Mouse (Mus musculus): Measurements from ENCODE around the gene Nomo1. TPM values are rescaled to one million over a fixed set of nuclear protein-coding genes. Genes with fewer than 3 reads are reported as not detected.

The Nomo1 gene
- polyA plus RNA-seq, 1 experiment from 2014 or later, result 22.3 TPM

DNA sequence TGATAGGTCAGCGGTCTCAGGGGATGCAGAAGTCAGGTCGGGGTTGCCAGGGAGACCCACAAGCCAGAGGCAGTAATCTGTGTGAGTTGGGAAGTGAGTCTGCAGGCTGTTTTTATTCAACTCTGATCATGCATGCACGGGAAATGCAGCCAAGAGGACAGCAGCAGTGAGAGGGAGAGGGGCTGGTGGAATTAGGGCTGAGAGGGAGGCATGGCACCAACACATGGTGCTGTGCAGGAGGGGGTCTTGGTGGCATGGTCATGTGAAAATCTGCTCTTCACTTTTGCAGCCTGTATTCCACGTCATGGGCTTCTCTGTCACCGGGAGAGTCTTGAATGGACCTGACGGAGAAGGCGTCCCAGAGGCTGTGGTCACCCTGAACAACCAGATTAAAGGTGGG, 16.5 kb downstream of the Nomo1 start:
- H3K36me3 ChIP-seq (ENCODE audit: control insufficient read depth, insufficient read depth, low read length), result peaks cover 52% of the 10 kb centered on the region
- no peaks in the 10 kb centered on the region for H3K9me3 ChIP-seq (ENCODE audit: control insufficient read depth, low read depth, low read length)

GRCm38 (mm10) chr7:46052161-46052821, 18.8 kb downstream of the Nomo1 start:
- Histone ChIP-seq H3K4me2 (replicated peaks; ENCODE audit: low read depth, low read length) (no peak overlapping the region), H3K36me3 (ENCODE audit: control insufficient read depth, insufficient read depth, low read length) (peaks cover 49% of the 10 kb centered on the region), H3K9ac (replicated peaks; ENCODE audit: low read depth, low read length) (no peak overlapping the region), H3K27ac (ENCODE audit: low read length) (no peak overlapping the region), H3K4me1 (ENCODE audit: control insufficient read depth, insufficient read depth, low read length) (no peaks in the 10 kb centered on the region), H3K9me3 (ENCODE audit: control insufficient read depth, low read depth, low read length) (no peaks in the 10 kb centered on the region), H3K4me3 (ENCODE audit: low read depth, low read length) (no peak overlapping the region), H3K27me3 (ENCODE audit: control insufficient read depth, insufficient read depth, low read length) (no peaks in the 10 kb centered on the region)
- no peak for ATAC-seq (ENCODE audit: insufficient number of reproducible peaks, insufficient read depth, low FRiP score, low read depth)
- WGBS, result 91% methylated on average over 4 of the region's 4 CpGs

More for the DNA sequence above, 16.5 kb downstream of the Nomo1 start:
- Histone ChIP-seq H3K27ac (ENCODE audit: low read length) (no peak overlapping the region), H3K9ac (replicated peaks; ENCODE audit: low read depth, low read length) (no peak overlapping the region), H3K4me1 (ENCODE audit: control insufficient read depth, insufficient read depth, low read length) (no peaks in the 10 kb centered on the region), H3K4me3 (ENCODE audit: low read depth, low read length) (no peak overlapping the region), H3K27me3 (ENCODE audit: control insufficient read depth, insufficient read depth, low read length) (no peaks in the 10 kb centered on the region), H3K4me2 (replicated peaks; ENCODE audit: low read depth, low read length) (no peak overlapping the region)
- no peak for ATAC-seq (ENCODE audit: insufficient number of reproducible peaks, insufficient read depth, low FRiP score, low read depth)
- 89% methylated on average over 7 of the region's 7 CpGs for WGBS

DNA sequence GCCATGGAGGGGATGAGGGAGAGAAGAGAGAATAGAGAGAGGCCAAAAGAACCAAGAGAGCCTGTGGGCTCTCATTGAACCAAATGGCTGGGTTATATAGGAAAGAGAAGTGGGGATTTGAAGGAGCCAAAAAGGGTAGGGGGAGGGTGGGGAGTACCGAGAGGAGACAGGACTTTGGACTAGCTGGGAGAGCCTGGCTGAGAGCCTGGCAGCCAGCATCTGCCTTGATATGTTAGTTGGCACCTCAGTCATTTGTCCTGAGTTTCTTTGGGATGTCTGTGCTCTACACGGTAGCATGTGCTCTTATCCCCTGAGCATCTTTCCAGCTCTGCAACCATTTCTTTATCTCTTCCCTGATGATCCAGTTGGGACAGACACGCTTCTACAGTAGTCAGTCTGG, 20.1 kb downstream of the Nomo1 start:
- Histone ChIP-seq H3K27ac (ENCODE audit: low read length) (no peak overlapping the region), H3K36me3 (ENCODE audit: control insufficient read depth, insufficient read depth, low read length) (peaks cover 53% of the 10 kb centered on the region), H3K4me3 (ENCODE audit: low read depth, low read length) (no peak overlapping the region), H3K9me3 (ENCODE audit: control insufficient read depth, low read depth, low read length) (no peaks in the 10 kb centered on the region), H3K9ac (replicated peaks; ENCODE audit: low read depth, low read length) (no peak overlapping the region), H3K4me2 (replicated peaks; ENCODE audit: low read depth, low read length) (no peak overlapping the region), H3K27me3 (ENCODE audit: control insufficient read depth, insufficient read depth, low read length) (no peaks in the 10 kb centered on the region), H3K4me1 (ENCODE audit: control insufficient read depth, insufficient read depth, low read length) (no peaks in the 10 kb centered on the region)
- 87% methylated on average over 3 of the region's 3 CpGs for WGBS
- no peak for ATAC-seq (ENCODE audit: insufficient number of reproducible peaks, insufficient read depth, low FRiP score, low read depth)

DNA sequence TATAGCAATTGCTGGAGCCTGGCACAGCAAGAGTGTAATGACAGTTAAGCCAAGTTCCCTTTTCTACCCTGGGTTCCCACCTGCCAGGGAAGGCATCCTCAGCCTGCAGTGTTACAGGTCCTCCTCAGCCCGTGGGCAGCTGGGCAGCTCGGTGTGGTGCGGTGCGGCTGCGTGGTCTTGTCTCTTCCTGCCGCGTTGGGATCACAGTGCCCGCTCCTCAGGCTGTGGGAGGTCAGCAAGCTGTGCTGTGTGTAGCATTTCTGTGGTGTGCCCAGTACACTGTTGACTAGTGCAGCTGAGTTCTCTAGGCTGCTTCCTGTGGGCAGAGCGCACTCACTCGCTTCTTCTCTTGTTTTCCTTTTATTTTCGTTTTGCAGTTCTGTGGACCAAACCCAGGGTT, 25.4 kb downstream of the Nomo1 start:
- Histone ChIP-seq H3K4me2 (replicated peaks; ENCODE audit: low read depth, low read length) (no peak overlapping the region), H3K27me3 (ENCODE audit: control insufficient read depth, insufficient read depth, low read length) (no peaks in the 10 kb centered on the region), H3K9ac (replicated peaks; ENCODE audit: low read depth, low read length) (no peak overlapping the region), H3K36me3 (ENCODE audit: control insufficient read depth, insufficient read depth, low read length) (peaks cover 62% of the 10 kb centered on the region), H3K4me3 (ENCODE audit: low read depth, low read length) (no peak overlapping the region), H3K27ac (ENCODE audit: low read length) (no peak overlapping the region), H3K4me1 (ENCODE audit: control insufficient read depth, insufficient read depth, low read length) (no peaks in the 10 kb centered on the region), H3K9me3 (ENCODE audit: control insufficient read depth, low read depth, low read length) (no peaks in the 10 kb centered on the region)
- ATAC-seq (ENCODE audit: insufficient number of reproducible peaks, insufficient read depth, low FRiP score, low read depth), result no peak
- 90% methylated on average over 11 of the region's 11 CpGs for WGBS

GRCm38 (mm10) chr7:46060688-46061087, 27.2 kb downstream of the Nomo1 start:
- Histone ChIP-seq H3K36me3 (ENCODE audit: control insufficient read depth, insufficient read depth, low read length) (peaks cover 50% of the 10 kb centered on the region), H3K4me3 (ENCODE audit: low read depth, low read length) (no peak overlapping the region), H3K27me3 (ENCODE audit: control insufficient read depth, insufficient read depth, low read length) (no peaks in the 10 kb centered on the region), H3K4me2 (replicated peaks; ENCODE audit: low read depth, low read length) (no peak overlapping the region), H3K4me1 (ENCODE audit: control insufficient read depth, insufficient read depth, low read length) (no peaks in the 10 kb centered on the region), H3K9me3 (ENCODE audit: control insufficient read depth, low read depth, low read length) (no peaks in the 10 kb centered on the region), H3K27ac (ENCODE audit: low read length) (no peak overlapping the region), H3K9ac (replicated peaks; ENCODE audit: low read depth, low read length) (no peak overlapping the region)
- ATAC-seq (ENCODE audit: insufficient number of reproducible peaks, insufficient read depth, low FRiP score, low read depth), result no peak
- 94% methylated on average over 8 of the region's 8 CpGs for WGBS

GRCm38 (mm10) chr7:46061614-46062013, 28.1 kb downstream of the Nomo1 start:
- ATAC-seq (ENCODE audit: insufficient number of reproducible peaks, insufficient read depth, low FRiP score, low read depth), result no peak
- H3K4me3 ChIP-seq (ENCODE audit: low read depth, low read length), result no peak overlapping the region
- WGBS, result 87% methylated on average over 16 of the region's 16 CpGs

GRCm38 (mm10) chr7:46063296-46063695, 29.8 kb downstream of the Nomo1 start:
- WGBS, result 94% methylated on average over 6 of the region's 6 CpGs
- Histone ChIP-seq H3K9me3 (ENCODE audit: control insufficient read depth, low read depth, low read length) (no peaks in the 10 kb centered on the region), H3K9ac (replicated peaks; ENCODE audit: low read depth, low read length) (no peak overlapping the region), H3K4me2 (replicated peaks; ENCODE audit: low read depth, low read length) (no peak overlapping the region), H3K27me3 (ENCODE audit: control insufficient read depth, insufficient read depth, low read length) (no peaks in the 10 kb centered on the region), H3K36me3 (ENCODE audit: control insufficient read depth, insufficient read depth, low read length) (peaks cover 45% of the 10 kb centered on the region), H3K27ac (ENCODE audit: low read length) (no peak overlapping the region), H3K4me3 (ENCODE audit: low read depth, low read length) (no peak overlapping the region), H3K4me1 (ENCODE audit: control insufficient read depth, insufficient read depth, low read length) (no peaks in the 10 kb centered on the region)
- no peak for ATAC-seq (ENCODE audit: insufficient number of reproducible peaks, insufficient read depth, low FRiP score, low read depth)

More at GRCm38 (mm10) chr7:46061614-46062013, 28.1 kb downstream of the Nomo1 start:
- Histone ChIP-seq H3K9ac (replicated peaks; ENCODE audit: low read depth, low read length) (no peak overlapping the region), H3K27ac (ENCODE audit: low read length) (no peak overlapping the region), H3K36me3 (ENCODE audit: control insufficient read depth, insufficient read depth, low read length) (peaks cover 52% of the 10 kb centered on the region), H3K4me1 (ENCODE audit: control insufficient read depth, insufficient read depth, low read length) (no peaks in the 10 kb centered on the region), H3K9me3 (ENCODE audit: control insufficient read depth, low read depth, low read length) (no peaks in the 10 kb centered on the region), H3K27me3 (ENCODE audit: control insufficient read depth, insufficient read depth, low read length) (no peaks in the 10 kb centered on the region), H3K4me2 (replicated peaks; ENCODE audit: low read depth, low read length) (no peak overlapping the region)

DNA sequence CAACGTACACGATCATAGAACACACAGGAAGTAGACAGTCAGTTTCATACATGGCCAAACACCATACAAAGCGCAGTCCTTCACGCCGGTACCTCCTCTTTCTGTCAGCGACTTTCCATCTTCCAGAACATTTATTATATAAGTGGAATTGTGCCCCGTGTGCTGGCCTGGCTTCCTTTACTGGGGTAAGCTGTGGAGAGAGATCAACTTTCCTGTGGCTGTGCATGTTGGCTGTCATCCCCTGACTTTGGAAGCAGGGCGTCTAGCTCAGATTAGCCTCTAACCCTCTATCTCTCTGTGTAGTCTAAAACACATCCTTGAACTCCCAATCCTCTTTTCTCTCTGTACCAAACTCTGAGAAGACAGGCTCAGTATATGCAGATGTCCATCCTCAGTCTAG, 35.3 kb downstream of the Nomo1 start:
- Histone ChIP-seq H3K27me3 (ENCODE audit: control insufficient read depth, insufficient read depth, low read length) (no peaks in the 10 kb centered on the region), H3K36me3 (ENCODE audit: control insufficient read depth, insufficient read depth, low read length) (peaks cover 56% of the 10 kb centered on the region)
- ATAC-seq (ENCODE audit: insufficient number of reproducible peaks, insufficient read depth, low FRiP score, low read depth), result no peak

DNA sequence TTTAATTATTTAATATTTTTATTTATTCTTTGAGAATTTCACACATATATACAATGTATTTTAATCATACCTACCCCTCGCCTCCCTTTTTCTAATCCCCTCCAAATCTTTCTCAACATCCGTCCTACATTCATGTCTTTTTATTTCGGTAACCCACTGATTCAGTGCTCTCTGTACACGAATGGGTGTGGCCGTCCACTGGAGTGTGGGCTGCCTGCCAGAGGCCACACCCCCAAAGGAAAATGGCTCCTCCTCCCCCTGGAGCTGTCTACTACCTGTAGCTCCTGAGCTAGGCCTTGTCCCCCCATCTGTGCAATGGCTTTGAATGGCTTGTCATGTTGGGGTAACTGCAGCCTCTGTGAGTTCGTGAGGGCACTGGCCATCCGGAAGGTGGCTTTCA, 43.3 kb downstream of the Nomo1 start:
- WGBS, result 80% methylated on average over 7 of the region's 7 CpGs
- no peak for ATAC-seq (ENCODE audit: insufficient number of reproducible peaks, insufficient read depth, low FRiP score, low read depth)
- Histone ChIP-seq H3K9ac (replicated peaks; ENCODE audit: low read depth, low read length) (no peak overlapping the region), H3K27me3 (ENCODE audit: control insufficient read depth, insufficient read depth, low read length) (no peaks in the 10 kb centered on the region), H3K9me3 (ENCODE audit: control insufficient read depth, low read depth, low read length) (no peaks in the 10 kb centered on the region), H3K36me3 (ENCODE audit: control insufficient read depth, insufficient read depth, low read length) (peaks cover 43% of the 10 kb centered on the region), H3K4me1 (ENCODE audit: control insufficient read depth, insufficient read depth, low read length) (no peaks in the 10 kb centered on the region), H3K4me2 (replicated peaks; ENCODE audit: low read depth, low read length) (no peak overlapping the region), H3K4me3 (ENCODE audit: low read depth, low read length) (no peak overlapping the region), H3K27ac (ENCODE audit: low read length) (no peak overlapping the region)

More for the DNA sequence above, 35.3 kb downstream of the Nomo1 start:
- 91% methylated on average over 8 of the region's 8 CpGs for WGBS
- Histone ChIP-seq H3K4me2 (replicated peaks; ENCODE audit: low read depth, low read length) (no peak overlapping the region), H3K4me1 (ENCODE audit: control insufficient read depth, insufficient read depth, low read length) (no peaks in the 10 kb centered on the region), H3K4me3 (ENCODE audit: low read depth, low read length) (no peak overlapping the region), H3K9me3 (ENCODE audit: control insufficient read depth, low read depth, low read length) (no peaks in the 10 kb centered on the region), H3K27ac (ENCODE audit: low read length) (no peak overlapping the region), H3K9ac (replicated peaks; ENCODE audit: low read depth, low read length) (no peak overlapping the region)
